Mouse (Mus musculus): Measurements from ENCODE around the gene Surf2.
A peak's percentile ranks its signal among the peaks of the same experiment; 100 is the strongest.

Surf2 gene

GRCm38 (mm10) chr2:26932473-26933303 is 16.5 kb downstream of the Surf2 start:
- Histone ChIP-seq H3K27me3 (ENCODE audit: control insufficient read depth, insufficient read depth, low read length, poor library complexity, severe bottlenecking) (no peaks in the 10 kb centered on the region), H3K36me3 (ENCODE audit: control insufficient read depth, insufficient read depth, low read length, poor library complexity, severe bottlenecking) (no peaks in the 10 kb centered on the region)
- DNase-seq (ENCODE audit: low read depth, low spot score): peak; percentile 34

- peak; percentile 97 for DNase-seq (ENCODE audit: low read depth, low spot score)
- Histone ChIP-seq H3K27me3 (ENCODE audit: control insufficient read depth, insufficient read depth, low read length, poor library complexity, severe bottlenecking) (no peaks in the 10 kb centered on the region), H3K36me3 (ENCODE audit: control insufficient read depth, insufficient read depth, low read length, poor library complexity, severe bottlenecking) (no peaks in the 10 kb centered on the region)
These were observed 17.3 kb downstream of the Surf2 start, which contains the start of the genes Surf4 and Stkld1 for GRCm38 (mm10) chr2:26933304-26934055. Surf4 (minus strand) TSS chr2:26933928. Stkld1 (plus strand) TSS chr2:26934047.

- no peaks in the 10 kb centered on the region for H3K36me3 ChIP-seq (ENCODE audit: control insufficient read depth, insufficient read depth, low read length, poor library complexity, severe bottlenecking)
- H3K27me3 ChIP-seq (ENCODE audit: control insufficient read depth, insufficient read depth, low read length, poor library complexity, severe bottlenecking): no peaks in the 10 kb centered on the region
- no peak for DNase-seq (ENCODE audit: low read depth, low spot score)
These were observed 19.1 kb downstream of the Surf2 start for GRCm38 (mm10) chr2:26935286-26935685.

- Histone ChIP-seq H3K27me3 (ENCODE audit: control insufficient read depth, insufficient read depth, low read length, poor library complexity, severe bottlenecking) (no peaks in the 10 kb centered on the region), H3K36me3 (ENCODE audit: control insufficient read depth, insufficient read depth, low read length, poor library complexity, severe bottlenecking) (no peaks in the 10 kb centered on the region)
- DNase-seq (ENCODE audit: low read depth, low spot score): no peak
These were observed 20.3 kb downstream of the Surf2 start for GRCm38 (mm10) chr2:26936425-26936824.

- Histone ChIP-seq H3K27me3 (ENCODE audit: control insufficient read depth, insufficient read depth, low read length, poor library complexity, severe bottlenecking) (no peaks in the 10 kb centered on the region), H3K36me3 (ENCODE audit: control insufficient read depth, insufficient read depth, low read length, poor library complexity, severe bottlenecking) (no peaks in the 10 kb centered on the region)
- peak; percentile 22 for DNase-seq (ENCODE audit: low read depth, low spot score)
These were observed 25.4 kb downstream of the Surf2 start for GRCm38 (mm10) chr2:26941539-26941938.

GRCm38 (mm10) chr2:26943253-26943652 is 27.1 kb downstream of the Surf2 start:
- no peak for DNase-seq (ENCODE audit: low read depth, low spot score)
- Histone ChIP-seq H3K36me3 (ENCODE audit: control insufficient read depth, insufficient read depth, low read length, poor library complexity, severe bottlenecking) (no peaks in the 10 kb centered on the region), H3K27me3 (ENCODE audit: control insufficient read depth, insufficient read depth, low read length, poor library complexity, severe bottlenecking) (no peaks in the 10 kb centered on the region)

GRCm38 (mm10) chr2:26950411-26950810 is 34.2 kb downstream of the Surf2 start:
- Histone ChIP-seq H3K36me3 (ENCODE audit: control insufficient read depth, insufficient read depth, low read length, poor library complexity, severe bottlenecking) (peaks cover 4% of the 10 kb centered on the region), H3K27me3 (ENCODE audit: control insufficient read depth, insufficient read depth, low read length, poor library complexity, severe bottlenecking) (no peaks in the 10 kb centered on the region)
- DNase-seq (ENCODE audit: low read depth, low spot score): no peak

GRCm38 (mm10) chr2:26951346-26951905 is 35.3 kb downstream of the Surf2 start:
- peaks cover 6% of the 10 kb centered on the region for H3K36me3 ChIP-seq (ENCODE audit: control insufficient read depth, insufficient read depth, low read length, poor library complexity, severe bottlenecking)
- no peaks in the 10 kb centered on the region for H3K27me3 ChIP-seq (ENCODE audit: control insufficient read depth, insufficient read depth, low read length, poor library complexity, severe bottlenecking)
- no peak for DNase-seq (ENCODE audit: low read depth, low spot score)

GRCm38 (mm10) chr2:26952193-26952592 is 36.0 kb downstream of the Surf2 start:
- DNase-seq (ENCODE audit: low read depth, low spot score): no peak
- peaks cover 9% of the 10 kb centered on the region for H3K36me3 ChIP-seq (ENCODE audit: control insufficient read depth, insufficient read depth, low read length, poor library complexity, severe bottlenecking)
- no peaks in the 10 kb centered on the region for H3K27me3 ChIP-seq (ENCODE audit: control insufficient read depth, insufficient read depth, low read length, poor library complexity, severe bottlenecking)

- DNase-seq (ENCODE audit: low read depth, low spot score): no peak
- no peaks in the 10 kb centered on the region for H3K27me3 ChIP-seq (ENCODE audit: control insufficient read depth, insufficient read depth, low read length, poor library complexity, severe bottlenecking)
These were observed 36.7 kb downstream of the Surf2 start for GRCm38 (mm10) chr2:26952866-26953265.

GRCm38 (mm10) chr2:26954735-26955395 is 38.7 kb downstream of the Surf2 start:
- Histone ChIP-seq H3K27me3 (ENCODE audit: control insufficient read depth, insufficient read depth, low read length, poor library complexity, severe bottlenecking) (no peaks in the 10 kb centered on the region), H3K36me3 (ENCODE audit: control insufficient read depth, insufficient read depth, low read length, poor library complexity, severe bottlenecking) (peaks cover 16% of the 10 kb centered on the region)
- no peak for DNase-seq (ENCODE audit: low read depth, low spot score)

More at GRCm38 (mm10) chr2:26952866-26953265, 36.7 kb downstream of the Surf2 start:
- peaks cover 11% of the 10 kb centered on the region for H3K36me3 ChIP-seq (ENCODE audit: control insufficient read depth, insufficient read depth, low read length, poor library complexity, severe bottlenecking)

- DNase-seq (ENCODE audit: low read depth, low spot score): no peak
- Histone ChIP-seq H3K27me3 (ENCODE audit: control insufficient read depth, insufficient read depth, low read length, poor library complexity, severe bottlenecking) (no peaks in the 10 kb centered on the region), H3K36me3 (ENCODE audit: control insufficient read depth, insufficient read depth, low read length, poor library complexity, severe bottlenecking) (peaks cover 16% of the 10 kb centered on the region)
These were observed 40.8 kb downstream of the Surf2 start for GRCm38 (mm10) chr2:26956811-26957487.

GRCm38 (mm10) chr2:26957488-26957859 is 41.3 kb downstream of the Surf2 start:
- no peak for DNase-seq (ENCODE audit: low read depth, low spot score)
- Histone ChIP-seq H3K27me3 (ENCODE audit: control insufficient read depth, insufficient read depth, low read length, poor library complexity, severe bottlenecking) (no peaks in the 10 kb centered on the region), H3K36me3 (ENCODE audit: control insufficient read depth, insufficient read depth, low read length, poor library complexity, severe bottlenecking) (peaks cover 16% of the 10 kb centered on the region)

GRCm38 (mm10) chr2:26960756-26961155 is 44.6 kb downstream of the Surf2 start:
- H3K27me3 ChIP-seq (ENCODE audit: control insufficient read depth, insufficient read depth, low read length, poor library complexity, severe bottlenecking): no peaks in the 10 kb centered on the region
- DNase-seq (ENCODE audit: low read depth, low spot score): no peak
- H3K36me3 ChIP-seq (ENCODE audit: control insufficient read depth, insufficient read depth, low read length, poor library complexity, severe bottlenecking): peaks cover 12% of the 10 kb centered on the region

Data from splenic B cell, adult 2 months (primary cell).